Mouse (Mus musculus) cortical plate, adult 2 months (tissue): ENCODE results near the gene Defb23.

Experiments used
- CTCF ChIP-seq: fragments of 200-500 bp; IDR thresholded peaks from 2 replicates; pipeline ENCODE4 v1.5.1; 2011; ENCODE audit warnings: mild to moderate bottlenecking, control low read depth, low read length; ENCODE audit not compliant: insufficient read depth; ENCODE audit errors: extremely low read depth
- POLR2A ChIP-seq: fragments of 200-500 bp; IDR thresholded peaks from 2 replicates; pipeline ENCODE4 v1.6.1; 2011; ENCODE audit warnings: mild to moderate bottlenecking, low read length, control low read depth; ENCODE audit not compliant: insufficient read depth; ENCODE audit errors: extremely low read depth

GRCm38 (mm10) chr2:152442322-152442721 lies 22.1 kb downstream of the Defb23 start:
- TF ChIP-seq CTCF, result no peak
- TF ChIP-seq POLR2A, result no peak
